Mouse (Mus musculus) kidney, adult 8-10 months (tissue): Measurements from ENCODE around the gene Klhl2.

ENCODE experiments used
- DNase-seq, 2 experiments: peaks; one replicate each; pipeline ENCODE4 v3.0.0; 2022

Klhl2 gene

DNA sequence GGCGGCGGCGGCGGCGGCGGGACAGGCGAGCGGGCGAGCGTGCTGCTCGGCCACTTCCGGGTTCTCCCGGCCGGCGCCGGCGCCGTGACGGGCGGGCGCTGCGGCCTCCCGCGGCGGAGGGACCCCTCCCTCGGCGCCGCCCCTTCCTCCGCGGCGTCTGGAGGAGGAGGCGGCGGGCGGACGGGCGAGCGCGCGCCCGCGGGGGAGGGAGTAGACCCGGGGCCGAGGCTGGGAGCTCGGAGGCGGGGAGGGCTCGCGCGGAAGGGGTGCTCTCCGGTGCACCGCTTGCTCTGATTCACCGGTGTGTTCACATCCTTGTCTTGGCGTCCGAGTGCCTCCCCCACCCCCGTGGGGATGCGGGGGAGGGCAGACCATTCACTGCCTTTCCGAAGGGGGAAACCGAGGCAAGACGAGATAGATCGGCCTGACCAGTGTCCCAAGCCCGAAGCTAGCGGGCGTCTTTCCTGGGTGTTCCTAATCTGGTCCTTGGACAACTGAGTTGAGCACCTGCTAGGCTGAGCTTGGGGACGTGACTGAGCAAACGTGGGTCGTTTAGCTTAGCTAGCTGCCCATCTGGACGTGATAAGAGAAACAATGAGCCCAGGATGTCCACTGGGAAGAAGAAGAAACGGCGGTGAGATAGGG, at the start of gene Klhl2:
TSS of gene Klhl2 (minus strand) at position 121 of the 645 bp plus-strand sequence.
- DNase-seq: peak; percentile 65 to 71

DNA sequence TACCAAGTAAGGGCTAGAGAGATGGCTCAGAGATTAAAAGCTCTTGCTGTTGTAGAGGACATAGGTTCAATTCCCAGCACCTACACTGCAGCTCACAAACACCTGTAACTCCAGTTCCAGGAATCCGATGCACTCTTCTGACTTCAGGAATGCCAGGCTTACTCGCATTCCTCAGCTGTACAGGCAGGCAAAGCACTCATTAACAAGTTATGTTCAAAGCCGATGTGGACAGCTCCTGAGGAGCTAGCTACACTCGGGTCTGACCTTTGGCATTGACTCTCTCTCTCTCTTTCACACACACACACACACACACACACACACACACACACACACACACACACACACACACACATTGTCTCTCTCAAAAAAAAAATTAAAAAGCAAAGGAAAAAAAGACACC, 48.9 kb upstream of the Klhl2 start:
- DNase-seq: peak; percentile 5 to 22

DNA sequence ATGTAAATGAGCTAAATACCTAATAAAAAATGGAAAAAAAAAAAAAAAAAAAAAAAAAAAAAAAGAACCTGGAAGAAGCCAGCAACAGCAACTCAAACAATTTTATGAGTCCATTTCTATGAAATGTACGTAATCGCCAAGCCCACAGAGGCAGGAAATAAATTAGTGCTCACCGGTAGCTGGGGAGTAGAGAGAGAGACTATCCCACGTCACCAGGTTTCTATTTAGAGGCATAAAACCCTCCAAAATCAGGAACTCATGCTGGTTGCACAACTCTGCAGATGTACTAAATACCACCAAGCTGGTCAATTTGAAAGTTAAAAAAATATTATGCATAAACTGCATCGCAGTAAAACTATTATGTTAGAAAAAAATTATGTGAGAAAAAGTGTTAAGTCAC, 46.9 kb upstream of the Klhl2 start:
- DNase-seq: no peak

DNA sequence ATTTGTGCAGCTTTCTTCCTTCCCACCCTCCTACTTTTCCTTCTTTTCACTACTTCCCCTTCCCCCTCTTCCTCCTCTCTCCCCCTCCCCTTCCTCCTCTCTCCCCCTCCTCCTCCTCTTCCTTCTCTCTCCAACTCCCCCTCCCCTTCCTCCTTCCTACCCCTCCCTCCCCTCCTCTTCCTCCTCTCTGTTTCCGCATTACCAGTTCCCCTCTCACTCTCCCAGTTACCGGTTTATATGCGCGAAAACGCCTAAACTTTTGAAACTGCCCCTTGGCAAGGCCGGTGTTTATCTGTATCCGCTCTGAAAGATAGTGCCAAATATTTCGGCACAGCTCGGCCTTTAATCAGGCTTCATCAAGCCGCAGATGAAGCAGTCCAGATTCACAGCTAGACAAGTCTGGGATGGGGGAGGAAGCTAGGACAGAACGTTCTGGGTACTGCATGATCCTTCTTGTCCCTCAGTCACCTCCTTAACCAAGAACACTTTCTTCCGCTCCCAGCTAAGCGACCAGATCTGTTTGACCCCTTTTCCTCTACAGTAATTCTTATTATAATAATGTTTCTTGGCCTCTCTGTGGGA, 30.9 kb upstream of the Klhl2 start:
- peak; percentile 38 to 46 for DNase-seq

DNA sequence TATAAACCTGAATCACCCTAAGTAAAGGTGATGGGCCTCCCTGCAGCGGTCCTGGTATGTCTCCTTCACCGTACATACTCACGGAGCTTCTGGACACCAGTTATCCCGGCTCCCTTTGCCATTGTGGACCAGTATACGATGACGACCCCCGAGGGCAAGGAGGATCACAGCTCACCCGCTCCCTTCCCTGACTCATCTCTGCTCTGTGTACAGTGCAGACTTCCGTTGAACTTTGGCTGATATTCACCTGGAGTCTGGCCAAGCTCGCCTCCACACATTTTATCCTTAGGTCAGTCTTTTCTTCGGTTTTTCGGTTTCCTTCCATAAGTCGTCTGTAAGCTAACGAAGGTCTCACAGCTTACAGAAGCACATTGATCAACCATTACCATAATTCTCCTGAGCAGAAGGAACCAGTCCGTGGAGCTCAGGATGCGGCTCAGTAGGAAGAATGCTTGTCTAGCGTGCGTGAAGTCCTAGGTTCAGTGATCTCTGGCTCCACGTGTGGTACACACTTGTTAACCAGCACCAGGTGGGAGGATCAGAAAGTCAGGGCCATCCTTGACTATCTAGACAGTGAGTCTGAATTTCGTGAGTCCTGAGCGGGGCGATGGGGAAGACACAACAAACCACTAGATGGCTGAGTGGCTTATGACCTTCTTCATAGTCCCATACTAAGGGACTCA, 28.0 kb upstream of the Klhl2 start:
- peak; percentile 7 to 49 for DNase-seq

DNA sequence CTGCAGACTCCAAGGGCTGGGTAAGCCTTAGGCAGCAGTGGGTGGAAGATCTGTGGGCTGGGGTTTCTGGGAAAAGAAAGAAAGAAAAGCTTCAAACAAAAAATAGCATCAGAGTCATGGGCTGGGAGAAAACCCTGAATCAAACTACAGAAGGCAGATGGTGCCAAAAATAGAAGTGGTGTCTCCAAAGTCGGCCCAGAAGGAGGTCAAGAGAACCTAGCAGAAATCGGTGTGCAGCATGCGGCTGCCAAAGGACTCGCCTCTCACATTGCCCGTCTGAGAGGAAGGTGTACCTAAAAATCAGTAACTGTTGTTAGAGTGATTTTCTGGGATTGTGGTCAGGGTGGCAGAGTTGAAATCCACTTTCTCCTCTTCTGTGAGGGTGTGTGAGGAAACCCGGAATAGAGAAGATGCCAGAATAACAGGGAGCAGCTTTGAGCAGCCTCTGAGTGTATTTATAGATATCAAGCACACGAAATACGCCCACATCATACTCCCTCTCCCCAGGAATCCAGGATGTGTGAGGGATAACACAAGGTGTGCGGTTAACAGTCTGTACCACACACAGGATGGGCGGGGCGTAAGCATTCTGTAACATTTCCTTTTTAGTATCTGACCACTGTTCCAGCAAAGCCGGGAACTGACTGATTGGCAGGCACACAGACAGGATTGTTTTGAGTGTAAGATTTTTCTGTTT, 21.8 kb upstream of the Klhl2 start:
- no peak for DNase-seq

DNA sequence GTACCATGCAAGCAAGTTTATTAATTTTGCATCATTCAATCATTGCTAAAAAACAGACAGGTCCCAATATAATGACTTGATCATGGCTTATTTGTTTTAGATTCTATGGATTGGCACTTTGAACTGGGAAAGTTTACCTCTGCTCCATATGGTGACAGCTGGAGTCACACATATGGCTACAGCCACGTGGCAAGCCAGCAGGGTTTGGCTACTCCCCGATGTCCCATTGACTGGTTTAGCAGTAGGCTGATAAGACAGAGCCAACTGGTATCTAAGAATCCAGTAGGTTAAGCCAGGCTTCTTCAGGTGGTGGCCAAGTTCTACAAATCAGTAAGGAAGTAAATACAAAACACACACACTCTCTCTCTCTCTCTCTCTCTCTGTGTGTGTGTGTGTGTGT, 20.4 kb upstream of the Klhl2 start:
- DNase-seq: no peak

DNA sequence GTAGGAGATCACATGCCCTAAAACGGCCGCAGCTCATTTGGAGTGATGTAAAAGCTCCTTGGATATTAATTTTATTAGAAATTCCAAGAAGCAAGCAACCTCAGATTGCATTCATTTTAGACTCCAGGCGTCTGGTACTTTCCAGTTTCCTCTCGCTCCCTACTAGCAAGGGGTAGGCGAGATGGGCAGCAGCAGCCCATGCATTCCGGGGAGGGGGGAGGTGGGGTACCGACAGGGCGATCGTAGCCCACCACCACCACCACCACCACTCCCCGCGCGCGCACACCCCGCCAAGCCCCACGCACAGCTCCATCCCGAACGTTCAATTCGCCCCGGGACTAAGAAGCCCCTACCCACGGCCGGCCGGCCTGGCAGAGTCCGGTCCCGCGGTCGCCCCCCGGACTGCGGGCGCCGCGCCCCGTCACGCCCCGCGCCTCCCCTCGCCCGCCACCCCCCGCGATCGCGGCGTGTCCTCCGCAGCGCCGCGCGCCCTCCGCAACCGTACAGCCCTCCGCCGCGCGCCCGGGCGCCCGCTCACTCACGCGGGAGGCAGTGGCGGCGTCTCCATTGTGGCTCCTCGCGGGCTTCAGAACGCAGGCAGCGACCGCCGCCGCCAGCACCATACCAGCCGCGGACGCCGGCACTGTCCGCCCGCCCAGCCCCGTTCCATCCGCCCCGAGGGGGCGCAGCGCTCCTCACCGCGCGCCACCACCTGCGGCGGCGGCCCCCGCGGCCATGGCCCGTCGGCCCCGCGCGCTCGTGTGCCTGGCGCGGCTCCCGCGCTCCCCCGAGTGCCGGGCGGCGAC, 523 bp downstream of the Klhl2 start:
- no peak for DNase-seq

DNA sequence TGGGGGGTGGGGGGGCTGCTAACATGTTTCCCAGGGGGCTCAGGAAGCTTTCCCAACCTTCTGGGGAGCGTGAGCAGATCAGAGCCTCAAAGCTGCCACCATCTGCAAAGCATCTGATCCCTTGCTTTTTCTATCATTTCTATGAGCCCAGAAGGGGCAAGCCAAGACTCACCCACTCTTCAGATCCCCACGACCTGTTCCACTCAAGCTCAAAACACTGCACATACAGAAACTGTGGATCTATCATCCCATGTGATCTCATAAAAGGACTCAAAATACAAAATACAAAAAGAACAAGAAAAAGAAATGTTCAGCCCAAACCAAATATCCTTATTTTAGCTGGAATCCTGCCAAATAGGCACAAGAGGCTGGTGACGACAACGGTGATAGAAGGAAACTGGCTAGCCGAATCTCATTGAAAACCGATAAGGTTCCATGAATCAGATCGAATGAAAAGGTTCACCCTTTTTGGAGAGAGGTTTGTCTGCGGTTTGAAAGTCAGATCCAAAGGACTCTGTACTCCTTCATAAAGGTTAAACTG, 1.5 kb downstream of the Klhl2 start:
- DNase-seq: no peak

DNA sequence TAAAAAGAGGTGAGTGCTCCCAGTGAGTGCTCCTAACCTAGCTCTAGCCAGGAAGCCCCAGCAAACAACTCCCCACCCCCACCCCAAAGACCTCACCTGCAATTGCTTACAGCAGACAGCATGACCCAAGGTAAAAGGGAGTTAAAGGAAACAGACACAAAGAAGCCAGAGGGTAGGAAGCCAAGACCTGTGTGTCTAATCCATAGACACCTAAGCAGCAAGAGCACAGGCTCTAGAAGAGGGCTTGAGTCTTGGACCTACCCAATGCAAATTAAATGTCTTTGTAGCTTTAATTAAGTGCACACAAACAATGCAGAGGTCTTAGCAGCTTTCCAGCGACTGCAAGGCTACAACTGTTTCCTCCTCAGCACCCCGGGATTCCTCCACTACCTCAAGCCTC, 2.2 kb downstream of the Klhl2 start:
- DNase-seq: no peak

DNA sequence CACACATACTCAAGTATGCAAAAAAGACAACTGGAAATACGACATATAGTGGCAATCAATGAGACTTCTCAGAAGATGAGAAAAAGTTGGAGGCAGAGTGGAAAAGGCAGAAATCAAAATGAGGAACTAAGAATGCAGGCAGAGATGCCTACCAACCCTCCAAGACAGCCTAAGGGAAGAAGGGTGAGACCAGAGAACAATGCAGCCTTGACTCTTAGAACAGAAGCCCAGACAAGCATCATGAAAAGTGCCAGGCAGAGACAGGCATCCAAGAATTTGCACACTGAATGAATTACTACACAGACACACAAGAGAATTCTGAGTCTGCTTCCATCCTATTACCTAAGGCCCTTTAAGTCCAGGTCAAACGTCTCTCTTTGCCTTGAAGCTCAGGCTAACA, 2.6 kb downstream of the Klhl2 start:
- DNase-seq: no peak

DNA sequence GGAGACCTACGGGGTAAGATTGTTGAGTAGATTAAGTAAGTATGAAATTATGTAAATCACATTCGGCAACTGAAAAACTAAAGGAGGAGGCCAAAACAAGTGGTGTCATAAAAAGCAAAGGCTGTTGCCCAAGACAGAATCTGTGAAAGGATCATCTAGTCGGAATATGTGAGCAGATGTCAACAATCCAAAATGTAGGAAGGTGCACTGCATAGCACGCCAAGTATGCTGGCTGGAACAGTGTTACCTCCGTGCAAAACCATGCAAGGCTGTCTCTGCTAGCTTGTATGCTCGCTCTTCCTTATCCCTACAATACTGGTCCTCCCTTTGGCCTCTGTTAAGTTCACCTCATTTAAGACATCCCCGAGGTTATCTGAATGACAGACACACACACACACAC, 4.5 kb downstream of the Klhl2 start:
- no peak for DNase-seq

DNA sequence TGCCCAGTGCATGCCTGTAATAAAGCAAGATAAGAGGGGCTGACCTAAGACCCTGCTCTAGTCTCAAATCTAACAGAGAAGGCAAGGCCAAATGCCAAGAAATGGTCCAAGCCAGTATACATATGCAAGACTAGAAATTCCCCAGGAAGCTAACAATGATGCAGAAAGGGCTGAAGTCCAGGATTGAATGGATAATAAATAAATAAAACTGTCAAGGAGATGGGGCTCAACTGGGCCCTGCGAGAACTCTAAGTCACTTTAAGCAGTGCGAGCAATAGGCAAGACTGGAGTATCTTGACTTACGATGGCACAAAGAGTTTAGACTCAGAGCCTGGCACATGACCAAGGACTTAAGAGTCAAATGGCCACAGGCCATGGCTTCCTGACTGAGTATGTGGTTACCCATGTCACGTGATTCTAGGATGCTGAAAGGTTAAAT, 5.8 kb downstream of the Klhl2 start:
- DNase-seq: peak in 1 of 2 experiments; percentile 43

DNA sequence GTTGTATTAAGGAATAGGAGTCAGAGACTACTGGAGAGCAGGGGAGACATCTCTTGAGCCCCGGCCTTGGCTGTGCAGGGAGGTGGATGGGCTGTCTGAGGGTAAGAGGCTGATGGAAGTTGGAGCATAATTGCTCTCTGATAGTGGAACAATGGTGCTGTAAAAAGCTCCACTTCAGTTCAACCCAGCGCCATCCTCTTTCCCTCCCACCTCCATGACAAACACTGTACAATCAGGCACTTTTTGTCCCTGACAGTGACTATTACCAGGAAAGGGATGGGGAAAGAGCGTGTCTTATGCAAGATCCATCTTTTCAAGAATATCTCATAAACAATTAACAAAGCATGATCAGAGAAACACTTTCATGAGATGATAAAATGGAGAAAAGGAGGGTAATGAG, 6.6 kb downstream of the Klhl2 start:
- no peak for DNase-seq

DNA sequence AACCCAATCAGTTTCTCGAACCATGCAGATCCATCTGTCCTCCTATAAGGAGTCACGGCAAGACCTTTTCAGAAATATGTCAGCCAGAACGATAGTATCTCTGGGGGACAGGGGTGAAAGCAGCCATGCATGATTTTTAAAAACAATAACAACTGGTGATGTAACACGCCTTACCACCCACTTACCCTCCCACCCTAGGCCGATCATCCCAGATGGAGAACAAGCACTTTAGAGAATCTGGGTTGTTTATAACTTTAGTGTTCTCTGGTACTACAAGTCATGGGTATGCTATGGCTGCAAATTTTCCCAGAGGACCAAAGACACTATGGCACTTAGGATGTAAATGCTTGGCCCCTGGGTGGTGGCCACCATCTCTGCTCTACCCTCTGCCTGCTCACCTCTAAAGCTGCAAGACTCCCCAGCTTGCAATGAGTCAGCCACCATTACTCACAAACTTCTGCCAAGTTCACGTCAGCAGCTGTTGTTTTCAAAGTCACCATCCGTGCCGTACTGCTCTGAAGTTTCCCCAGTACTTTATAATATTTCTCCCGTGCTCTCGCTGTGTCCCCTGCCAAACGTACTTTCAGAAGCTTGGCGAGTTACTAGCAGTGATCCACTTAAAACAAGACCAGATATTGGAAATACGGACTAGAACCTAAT, 7.9 kb downstream of the Klhl2 start:
- peak in 1 of 2 experiments; percentile 24 for DNase-seq

DNA sequence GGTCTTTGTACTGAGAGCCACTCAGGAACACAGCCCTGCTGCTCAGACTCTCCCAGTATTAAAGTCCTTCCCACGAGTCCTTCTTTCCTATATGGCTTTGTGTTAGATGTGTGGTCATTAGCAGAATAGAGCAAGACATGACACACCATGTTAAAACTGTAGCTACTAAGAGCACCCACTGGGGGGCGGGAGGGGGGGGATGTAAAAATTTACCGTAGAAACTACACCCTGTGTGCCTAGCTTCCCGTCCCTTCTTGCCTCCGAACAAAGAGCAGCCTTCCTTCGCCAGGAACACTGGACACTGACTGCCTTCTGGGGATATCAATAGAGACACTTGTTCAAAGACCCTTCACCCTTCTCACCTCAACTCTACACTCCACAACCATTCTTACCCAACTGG, 10.2 kb downstream of the Klhl2 start:
- DNase-seq: no peak

DNA sequence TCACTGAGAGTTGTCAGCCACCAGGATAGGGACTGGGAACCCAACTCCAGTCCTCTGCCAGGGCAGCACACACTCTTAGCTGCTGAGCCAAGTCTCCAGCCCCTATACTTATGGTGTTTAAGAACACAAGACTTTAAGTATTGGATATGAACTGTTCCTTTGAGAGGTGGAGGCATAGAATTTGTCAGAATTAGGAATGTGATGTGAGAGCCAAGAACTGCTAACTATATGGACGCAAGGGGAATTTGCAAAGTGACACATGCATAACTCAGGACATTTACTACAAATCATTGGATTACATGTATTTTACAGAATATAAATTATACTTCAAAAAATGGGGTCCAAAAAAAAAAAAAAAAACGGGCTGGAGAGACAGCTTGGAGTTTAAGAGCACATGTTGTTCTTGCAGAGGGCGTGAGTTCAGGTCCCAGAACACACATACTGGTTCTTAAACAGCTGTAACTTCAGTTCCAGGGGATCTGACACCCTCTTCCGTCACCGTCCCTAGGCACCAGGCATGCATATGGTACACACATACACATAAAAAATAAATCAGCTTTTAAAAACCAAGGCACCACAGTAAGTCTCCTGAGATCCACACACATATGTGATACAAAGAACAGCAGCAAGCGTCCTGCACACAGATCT, 14.2 kb downstream of the Klhl2 start:
- no peak for DNase-seq

DNA sequence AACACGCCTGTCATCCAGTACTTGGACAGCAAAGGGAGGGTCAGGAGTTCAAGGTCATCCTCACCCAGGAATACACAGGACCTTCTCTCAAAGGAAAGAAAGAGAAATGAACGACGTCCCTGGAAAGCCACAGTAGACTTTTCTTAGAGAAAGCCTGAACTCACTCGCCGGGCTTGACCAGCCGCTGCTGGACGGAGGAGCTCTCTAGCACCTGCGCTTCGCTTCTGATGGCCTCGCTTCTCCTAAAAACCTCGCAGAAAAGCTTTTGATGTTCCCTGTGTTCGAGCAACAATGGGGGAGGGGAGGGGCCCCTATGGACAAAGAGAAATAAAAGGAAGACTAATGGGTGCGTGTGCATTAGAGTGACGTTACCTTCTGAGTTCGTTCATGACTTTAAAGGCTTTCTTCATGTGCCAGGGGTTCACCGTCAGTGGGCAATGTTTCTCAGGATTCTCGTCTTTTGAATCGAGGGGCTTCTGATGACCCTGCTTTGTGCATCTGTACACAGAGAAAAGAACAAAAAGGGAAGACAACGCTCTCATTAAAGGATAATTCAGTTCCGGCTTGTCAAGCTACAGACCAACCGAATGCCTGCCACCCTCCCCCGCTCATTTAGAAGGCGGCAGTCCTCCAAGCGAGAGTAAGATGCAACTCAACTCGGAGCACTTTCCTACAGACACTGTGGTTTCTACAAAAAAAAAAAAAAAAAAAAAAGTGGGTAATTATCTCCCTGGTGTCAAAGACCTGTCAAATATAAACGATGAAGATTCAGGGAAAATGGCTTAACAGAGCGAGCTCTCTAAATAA, 15.5 kb downstream of the Klhl2 start:
- no peak for DNase-seq

DNA sequence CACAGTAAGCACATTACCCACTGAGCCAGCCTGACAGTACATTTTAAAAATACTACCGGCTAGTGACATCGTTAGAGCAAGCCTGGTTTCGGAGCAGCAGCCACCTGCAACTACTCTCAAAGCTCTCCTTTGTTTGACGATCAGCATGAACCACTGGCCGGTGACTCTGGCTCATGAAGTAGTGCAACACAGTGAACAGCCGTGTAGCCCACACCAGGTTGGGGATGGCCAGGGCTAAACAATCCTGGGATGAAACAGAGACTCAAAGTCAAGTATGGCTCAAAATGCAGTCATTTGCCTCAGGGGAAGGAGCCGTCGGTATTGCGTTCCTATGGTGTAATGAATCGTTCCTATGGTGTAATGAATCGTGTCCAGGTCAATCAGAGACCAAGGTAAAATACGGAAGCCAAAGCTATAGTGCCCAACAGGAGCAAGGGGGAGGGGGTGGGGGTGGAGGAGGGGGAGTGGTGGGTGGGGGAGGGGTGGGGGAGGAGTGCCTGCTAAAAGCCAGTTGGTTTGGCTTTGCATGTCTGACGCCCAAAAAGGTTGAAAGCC, 17.2 kb downstream of the Klhl2 start:
- no peak for DNase-seq

DNA sequence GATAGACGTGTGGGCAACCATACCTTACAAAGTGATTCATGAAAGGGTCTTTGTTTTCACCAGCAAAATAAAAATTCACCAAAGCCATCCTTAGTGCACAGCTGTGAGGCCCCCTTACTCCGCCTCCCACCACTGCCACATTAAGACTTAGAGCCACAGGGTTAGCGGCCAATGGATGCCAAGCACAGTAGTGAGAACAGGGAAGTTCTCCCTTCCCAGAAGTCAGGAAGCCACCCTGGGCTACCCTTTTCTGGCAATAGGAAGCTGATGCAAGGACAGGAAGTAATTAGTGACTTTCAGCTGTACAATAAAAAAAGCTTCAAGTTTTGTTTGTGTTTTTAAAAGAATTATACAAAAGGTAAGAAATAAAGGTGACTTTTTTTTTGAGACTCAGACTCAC, 18.2 kb downstream of the Klhl2 start:
- DNase-seq: no peak
